Mouse (Mus musculus): ENCODE results near the gene Kcnb1. TPM values are rescaled to one million over a fixed set of nuclear protein-coding genes. Genes with fewer than 3 reads are reported as not detected.
A peak's percentile ranks its signal among the peaks of the same experiment; 100 is the strongest.

Kcnb1 gene
- polyA plus RNA-seq, 1 experiment from 2014 or later = 0.24 TPM

GRCm38 (mm10) chr2:167222152-167222551 is 32.2 kb upstream of the Kcnb1 start:
- H3K27me3 ChIP-seq (replicated peaks) = no peaks in the 10 kb centered on the region
- no peaks in the 10 kb centered on the region for H3K9me3 ChIP-seq (replicated peaks)
- no peaks in the 10 kb centered on the region for H3K4me1 ChIP-seq (replicated peaks)
- no peak overlapping the region for H3K4me3 ChIP-seq
- no peak overlapping the region for H3K4me2 ChIP-seq
- no peak overlapping the region for H3K27ac ChIP-seq (ENCODE audit: poor library complexity, severe bottlenecking)
- 24% methylated on average over 7 of the region's 7 CpGs for WGBS
- ATAC-seq (ENCODE audit: insufficient number of reproducible peaks, low FRiP score) = no peak
- H3K9ac ChIP-seq = no peak overlapping the region
- H3K36me3 ChIP-seq = peaks cover 25% of the 10 kb centered on the region; the same call in 1 of the 2 replicates

- no peak overlapping the region for H3K9ac ChIP-seq
- H3K4me2 ChIP-seq = no peak overlapping the region
- no peak for ATAC-seq (ENCODE audit: insufficient number of reproducible peaks, low FRiP score)
- no peaks in the 10 kb centered on the region for H3K27me3 ChIP-seq (replicated peaks)
- no peaks in the 10 kb centered on the region for H3K4me1 ChIP-seq (replicated peaks)
- H3K27ac ChIP-seq (ENCODE audit: poor library complexity, severe bottlenecking) = no peak overlapping the region
- H3K4me3 ChIP-seq = no peak overlapping the region
- no peaks in the 10 kb centered on the region for H3K9me3 ChIP-seq (replicated peaks)
- 75% methylated on average over 13 of the region's 13 CpGs for WGBS
- peaks cover 27% of the 10 kb centered on the region; the same call in 1 of the 2 replicates for H3K36me3 ChIP-seq
Observed at GRCm38 (mm10) chr2:167221159-167221845, 31.3 kb upstream of the Kcnb1 start.

DNA sequence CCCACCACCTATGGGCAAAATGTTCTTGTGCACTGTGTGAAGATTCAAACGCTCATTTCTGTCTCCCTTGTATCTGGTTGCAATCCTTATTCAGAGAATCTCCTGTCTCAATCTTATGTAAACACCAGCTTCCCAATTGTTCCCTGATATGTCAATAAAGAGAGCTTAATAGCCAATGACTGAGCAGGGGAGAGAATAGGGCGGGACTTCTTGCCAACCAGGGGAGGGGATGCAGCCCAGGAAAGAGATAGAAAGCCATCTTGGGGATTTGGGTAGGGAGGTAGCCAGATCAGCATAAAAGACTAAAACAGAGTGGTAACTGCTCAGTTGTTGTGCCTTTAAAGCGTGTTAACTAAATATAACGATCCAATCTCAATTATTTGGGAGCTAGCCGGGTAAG is 30.8 kb upstream of the Kcnb1 start:
- H3K9ac ChIP-seq = no peak overlapping the region
- no peak overlapping the region for H3K27ac ChIP-seq (ENCODE audit: poor library complexity, severe bottlenecking)
- no peak overlapping the region for H3K4me3 ChIP-seq
- H3K4me2 ChIP-seq = no peak overlapping the region
- peaks cover 25% of the 10 kb centered on the region; the same call in 1 of the 2 replicates for H3K36me3 ChIP-seq
- no peaks in the 10 kb centered on the region for H3K27me3 ChIP-seq (replicated peaks)
- no peaks in the 10 kb centered on the region for H3K9me3 ChIP-seq (replicated peaks)
- 68% methylated on average over 5 of the region's 5 CpGs for WGBS
- ATAC-seq (ENCODE audit: insufficient number of reproducible peaks, low FRiP score) = no peak
- H3K4me1 ChIP-seq (replicated peaks) = no peaks in the 10 kb centered on the region

DNA sequence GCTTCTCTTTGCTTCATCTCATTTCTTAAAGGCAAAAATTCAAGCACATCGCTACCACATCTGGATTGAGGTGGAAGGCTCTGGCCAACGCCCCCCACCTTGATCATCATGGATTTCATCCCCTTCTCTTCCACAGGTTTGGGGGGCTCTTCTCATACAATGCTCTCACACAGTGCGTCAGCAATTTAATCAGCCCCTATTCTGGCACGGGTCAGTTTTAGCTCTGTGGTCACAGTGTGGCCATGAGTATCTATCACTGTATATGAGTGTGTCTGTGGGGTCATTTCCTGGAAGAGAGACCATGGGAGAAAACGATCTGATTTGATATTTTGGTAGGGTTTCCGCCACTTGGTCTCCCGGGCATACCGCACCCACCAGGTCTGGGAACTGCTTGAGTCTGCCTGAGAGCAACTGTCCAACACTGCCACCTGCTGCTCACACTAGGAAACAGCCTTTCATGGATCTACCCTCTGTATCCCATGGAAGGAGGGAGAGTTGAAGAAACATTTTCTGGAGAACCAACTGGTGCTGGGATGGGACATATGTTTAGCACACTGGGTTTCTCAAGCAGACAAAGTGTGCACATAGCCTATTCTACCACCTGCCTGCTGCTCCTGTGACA is 29.3 kb upstream of the Kcnb1 start:
- no peak overlapping the region for H3K4me3 ChIP-seq
- no peaks in the 10 kb centered on the region for H3K27me3 ChIP-seq (replicated peaks)
- no peak overlapping the region for H3K9ac ChIP-seq
- H3K36me3 ChIP-seq = peaks cover 36% of the 10 kb centered on the region; the same call in 1 of the 2 replicates
- 52% methylated on average over 8 of the region's 8 CpGs for WGBS
- no peak for ATAC-seq (ENCODE audit: insufficient number of reproducible peaks, low FRiP score)
- H3K27ac ChIP-seq (ENCODE audit: poor library complexity, severe bottlenecking) = no peak overlapping the region
- H3K4me2 ChIP-seq = no peak overlapping the region
- no peaks in the 10 kb centered on the region for H3K9me3 ChIP-seq (replicated peaks)
- no peaks in the 10 kb centered on the region for H3K4me1 ChIP-seq (replicated peaks)

GRCm38 (mm10) chr2:167213666-167214065 is 23.7 kb upstream of the Kcnb1 start:
- Histone ChIP-seq H3K4me1 (replicated peaks) (peaks cover 24% of the 10 kb centered on the region), H3K9me3 (replicated peaks) (peaks cover 6% of the 10 kb centered on the region; the same call in 1 of the 2 replicates), H3K36me3 (peaks cover 38% of the 10 kb centered on the region), H3K4me3 (no peak overlapping the region), H3K27me3 (replicated peaks) (no peaks in the 10 kb centered on the region), H3K9ac (no peak overlapping the region), H3K4me2 (no peak overlapping the region), H3K27ac (ENCODE audit: poor library complexity, severe bottlenecking) (no peak overlapping the region)
- no peak for ATAC-seq (ENCODE audit: insufficient number of reproducible peaks, low FRiP score)
- 90% methylated on average over 12 of the region's 12 CpGs for WGBS

- WGBS = 87% methylated on average over 2 of the region's 3 CpGs
- H3K4me2 ChIP-seq = no peak overlapping the region
- H3K4me3 ChIP-seq = no peak overlapping the region
- no peak overlapping the region for H3K9ac ChIP-seq
- no peaks in the 10 kb centered on the region for H3K27me3 ChIP-seq (replicated peaks)
- ATAC-seq (ENCODE audit: insufficient number of reproducible peaks, low FRiP score) = no peak
- peaks cover 27% of the 10 kb centered on the region for H3K4me1 ChIP-seq (replicated peaks)
- H3K36me3 ChIP-seq = peaks cover 38% of the 10 kb centered on the region
- H3K9me3 ChIP-seq (replicated peaks) = peaks cover 6% of the 10 kb centered on the region; the same call in 1 of the 2 replicates
- peak overlapping the region; percentile 46; the same call in 1 of the 2 replicates for H3K27ac ChIP-seq (ENCODE audit: poor library complexity, severe bottlenecking)
Observed at GRCm38 (mm10) chr2:167213076-167213475, 23.1 kb upstream of the Kcnb1 start.

DNA sequence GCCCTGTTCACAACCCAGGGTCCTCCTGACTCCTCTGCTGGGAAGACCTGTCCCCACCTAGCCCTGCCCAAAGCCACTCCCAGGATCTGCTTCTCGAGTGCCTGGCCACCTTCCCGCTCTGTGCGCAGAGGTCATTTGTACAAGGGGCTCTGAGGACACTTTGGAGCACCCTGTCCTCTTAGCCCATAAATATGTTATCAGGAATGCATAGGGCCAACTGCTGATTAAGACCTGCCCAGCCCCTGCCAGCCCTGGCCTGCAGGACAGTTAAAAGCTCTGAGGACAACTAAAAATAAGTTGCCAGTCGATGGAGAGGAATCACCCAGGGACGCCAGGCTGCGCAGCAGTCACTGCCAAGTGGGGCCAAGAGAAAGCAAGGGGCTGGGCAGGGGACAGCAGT is 22.6 kb upstream of the Kcnb1 start:
- Histone ChIP-seq H3K27me3 (replicated peaks) (no peaks in the 10 kb centered on the region), H3K4me2 (no peak overlapping the region), H3K27ac (ENCODE audit: poor library complexity, severe bottlenecking) (peak overlapping the region; percentile 46; the same call in 1 of the 2 replicates), H3K4me1 (replicated peaks) (peaks cover 29% of the 10 kb centered on the region), H3K36me3 (peaks cover 38% of the 10 kb centered on the region), H3K9me3 (replicated peaks) (peaks cover 6% of the 10 kb centered on the region; the same call in 1 of the 2 replicates), H3K4me3 (no peak overlapping the region), H3K9ac (no peak overlapping the region)
- WGBS = 54% methylated on average over 6 of the region's 6 CpGs
- no peak for ATAC-seq (ENCODE audit: insufficient number of reproducible peaks, low FRiP score)

GRCm38 (mm10) chr2:167212089-167212488 is 22.1 kb upstream of the Kcnb1 start:
- H3K27ac ChIP-seq (ENCODE audit: poor library complexity, severe bottlenecking) = no peak overlapping the region
- peaks cover 32% of the 10 kb centered on the region for H3K4me1 ChIP-seq (replicated peaks)
- WGBS = 86% methylated on average over 3 of the region's 3 CpGs
- H3K9me3 ChIP-seq (replicated peaks) = peaks cover 6% of the 10 kb centered on the region; the same call in 1 of the 2 replicates
- H3K4me3 ChIP-seq = no peak overlapping the region
- ATAC-seq (ENCODE audit: insufficient number of reproducible peaks, low FRiP score) = no peak
- H3K9ac ChIP-seq = no peak overlapping the region
- peaks cover 33% of the 10 kb centered on the region for H3K36me3 ChIP-seq
- no peaks in the 10 kb centered on the region for H3K27me3 ChIP-seq (replicated peaks)
- H3K4me2 ChIP-seq = no peak overlapping the region

DNA sequence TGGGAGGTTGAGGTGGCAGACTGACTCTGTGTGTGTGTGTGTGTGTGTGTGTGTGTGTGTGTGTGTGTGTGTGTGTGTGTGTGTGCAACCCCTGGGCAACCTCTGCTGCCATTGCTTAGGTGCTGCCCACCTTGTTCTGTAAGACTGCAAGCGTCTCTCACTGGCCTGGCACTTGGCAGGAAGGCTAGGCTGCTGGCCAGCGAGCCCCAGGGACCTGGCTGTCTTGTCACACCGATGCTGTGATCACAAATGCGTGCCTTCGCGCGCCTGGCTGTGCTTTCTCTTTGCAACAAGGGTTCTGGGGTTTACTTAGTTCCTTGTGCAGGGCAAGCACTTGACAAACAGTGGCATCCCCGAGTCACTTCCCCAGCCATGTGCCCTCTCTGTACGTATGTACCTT is 19.9 kb upstream of the Kcnb1 start:
- Histone ChIP-seq H3K4me1 (replicated peaks) (peaks cover 32% of the 10 kb centered on the region), H3K4me3 (no peak overlapping the region), H3K27ac (ENCODE audit: poor library complexity, severe bottlenecking) (no peak overlapping the region), H3K9ac (no peak overlapping the region), H3K27me3 (replicated peaks) (no peaks in the 10 kb centered on the region), H3K4me2 (no peak overlapping the region), H3K36me3 (peaks cover 26% of the 10 kb centered on the region), H3K9me3 (replicated peaks) (peaks cover 6% of the 10 kb centered on the region; the same call in 1 of the 2 replicates)
- 78% methylated on average over 9 of the region's 9 CpGs for WGBS
- no peak for ATAC-seq (ENCODE audit: insufficient number of reproducible peaks, low FRiP score)

GRCm38 (mm10) chr2:167208984-167209383 is 19.0 kb upstream of the Kcnb1 start:
- no peak overlapping the region for H3K9ac ChIP-seq
- no peak overlapping the region for H3K27ac ChIP-seq (ENCODE audit: poor library complexity, severe bottlenecking)
- peaks cover 6% of the 10 kb centered on the region; the same call in 1 of the 2 replicates for H3K9me3 ChIP-seq (replicated peaks)
- H3K36me3 ChIP-seq = peaks cover 16% of the 10 kb centered on the region
- WGBS = 46% methylated on average over 3 of the region's 3 CpGs
- peaks cover 32% of the 10 kb centered on the region for H3K4me1 ChIP-seq (replicated peaks)
- no peak overlapping the region for H3K4me3 ChIP-seq
- no peaks in the 10 kb centered on the region for H3K27me3 ChIP-seq (replicated peaks)
- H3K4me2 ChIP-seq = no peak overlapping the region
- no peak for ATAC-seq (ENCODE audit: insufficient number of reproducible peaks, low FRiP score)

GRCm38 (mm10) chr2:167205918-167206629 is 16.1 kb upstream of the Kcnb1 start:
- H3K4me1 ChIP-seq (replicated peaks) = peaks cover 21% of the 10 kb centered on the region
- H3K9me3 ChIP-seq (replicated peaks) = no peaks in the 10 kb centered on the region
- no peak for ATAC-seq (ENCODE audit: insufficient number of reproducible peaks, low FRiP score)
- H3K27ac ChIP-seq (ENCODE audit: poor library complexity, severe bottlenecking) = no peak overlapping the region
- H3K27me3 ChIP-seq (replicated peaks) = peaks cover 2% of the 10 kb centered on the region; the same call in 1 of the 2 replicates
- no peak overlapping the region for H3K4me3 ChIP-seq
- H3K36me3 ChIP-seq = peaks cover 6% of the 10 kb centered on the region; the same call in 1 of the 2 replicates
- H3K4me2 ChIP-seq = no peak overlapping the region
- 92% methylated on average over 18 of the region's 18 CpGs for WGBS
- no peak overlapping the region for H3K9ac ChIP-seq
